Mouse (Mus musculus) B cell, adult (primary cell): Measurements from ENCODE around the gene AU022252. TPM values are rescaled to one million over a fixed set of nuclear protein-coding genes. Genes with fewer than 3 reads are reported as not detected.

Experiments
- total RNA-seq: library from RNA; stranded (reverse); gene quantifications from 4 replicates; pipeline ENCODE4 v1.2.4, GENCODE M21; 2023; ENCODE audit not compliant: inconsistent age

The AU022252 gene
- total RNA-seq = 9.6 to 13.7 TPM (median 11.9 TPM) in 4 replicates

GRCm38 (mm10) chr4:119232410-119233255, at the start of gene AU022252, which contains the start of gene P3h1:
AU022252 (minus strand) TSS chr4:119232712.
P3h1 (plus strand) TSS chr4:119232915.

GRCm38 (mm10) chr4:119255351-119255750, 22.8 kb upstream of the AU022252 start, which contains the start of gene Cldn19:
Cldn19 (plus strand) TSS chr4:119255414.

GRCm38 (mm10) chr4:119218169-119218568, 14.3 kb downstream of the AU022252 start, which contains the start of gene Tmem269:
Tmem269 (minus strand) TSS chr4:119218217.

GRCm38 (mm10) chr4:119194909-119195581, 37.5 kb downstream of the AU022252 start, which contains the start of gene Svbp:
Svbp (plus strand) TSS chr4:119195306.

GRCm38 (mm10) chr4:119189864-119190263, 42.6 kb downstream of the AU022252 start, which contains the start of gene Ermap:
Ermap (minus strand) TSS chr4:119190011.

GRCm38 (mm10) chr4:119173851-119174453, 58.6 kb downstream of the AU022252 start, which contains the start of gene Zfp691:
Zfp691 (minus strand) TSS chr4:119174195.

Other genes starting within 250 kb of the AU022252 start
- 45.6 to 51.8 TPM (median 51.3 TPM) in 4 replicates for gene Slc2a1, start 124.0 kb downstream of the AU022252 start, total RNA-seq
- 8.3 to 13.8 TPM (median 10.6 TPM) in 4 replicates for gene Zfp691, start 58.5 kb downstream of the AU022252 start, total RNA-seq
- 0.74 to 3.5 TPM (median 1.1 TPM) in 4 replicates for gene Ermap, start 42.7 kb downstream of the AU022252 start, total RNA-seq
- 22.4 to 25.2 TPM (median 23.2 TPM) in 4 replicates for gene Svbp, start 37.4 kb downstream of the AU022252 start, total RNA-seq
- gene Tmem269, start 14.5 kb downstream of the AU022252 start, total RNA-seq = not detected in 4 replicates
- gene P3h1, start 203 bp upstream of the AU022252 start, total RNA-seq = 1.3 to 3.6 TPM (median 2.0 TPM) in 4 replicates
- gene Cldn19, start 22.7 kb upstream of the AU022252 start, total RNA-seq = not detected in 4 replicates
- 409 to 442 TPM (median 426 TPM) in 4 replicates for gene Ybx1, start 61.9 kb upstream of the AU022252 start, total RNA-seq
- 25.2 to 29.8 TPM (median 27.0 TPM) in 4 replicates for gene Ppih, start 87.8 kb upstream of the AU022252 start, total RNA-seq
- 0.63 to 1.2 TPM (median 0.74 TPM) in 3 of 4 replicates, not detected in the other for gene Ccdc30, start 182.8 kb upstream of the AU022252 start, total RNA-seq
- gene Ppcs, start 189.7 kb upstream of the AU022252 start, total RNA-seq = 8.9 to 12.1 TPM (median 10.3 TPM) in 4 replicates
- gene Zmynd12, start 190.1 kb upstream of the AU022252 start, total RNA-seq = not detected in 4 replicates